Mouse (Mus musculus) E14TG2a.4 (cell line): ENCODE data around the gene Prrg2.

ENCODE experiments used
- H3K27me3 ChIP-seq: 2 replicates; pipeline ENCODE4 v1.6.1; 2014; ENCODE audit warnings: low read length, control low read depth; ENCODE audit not compliant: insufficient read depth
- H3K36me3 ChIP-seq: 2 replicates; pipeline ENCODE4 v1.6.1; 2014; ENCODE audit warnings: low read length, control low read depth; ENCODE audit not compliant: insufficient read depth
- H3K4me1 ChIP-seq: replicated peaks from 2 replicates; pipeline ENCODE4 v1.6.1; 2014; ENCODE audit warnings: low read depth, low read length, control low read depth
- H3K4me3 ChIP-seq: replicated peaks from 2 replicates; pipeline ENCODE4 v1.5.1; 2014; ENCODE audit warnings: mild to moderate bottlenecking, low read length
- H3K9me3 ChIP-seq: 2 replicates; pipeline ENCODE4 v1.6.1; 2014; ENCODE audit warnings: low read length, control low read depth
- CTCF ChIP-seq: conservative IDR thresholded peaks from 2 replicates; pipeline ENCODE4 v1.5.1; 2014; ENCODE audit warnings: low read length
- NANOG ChIP-seq: IDR thresholded peaks from 2 replicates; pipeline ENCODE4 v1.6.1; 2014; ENCODE audit warnings: borderline replicate concordance, low read length, mixed read lengths
- POU5F1 ChIP-seq: IDR thresholded peaks from 2 replicates; pipeline ENCODE4 v1.6.1; 2014; ENCODE audit warnings: low read length, borderline replicate concordance

Prrg2 gene

GRCm38 (mm10) chr7:45051601-45051974, 10.9 kb downstream of the Prrg2 start:
- H3K4me3 ChIP-seq, result peak overlapping the region; percentile 92
- no peaks in the 10 kb centered on the region for H3K27me3 ChIP-seq
- H3K4me1 ChIP-seq, result peaks cover 78% of the 10 kb centered on the region
- TF ChIP-seq CTCF (no peak), POU5F1 (no peak), NANOG (no peak)
- H3K36me3 ChIP-seq, result peaks cover 40% of the 10 kb centered on the region
- H3K9me3 ChIP-seq, result no peaks in the 10 kb centered on the region

GRCm38 (mm10) chr7:45050945-45051600, 11.4 kb downstream of the Prrg2 start:
- peaks cover 78% of the 10 kb centered on the region for H3K4me1 ChIP-seq
- TF ChIP-seq CTCF (no peak), NANOG (no peak), POU5F1 (no peak)
- H3K36me3 ChIP-seq, result peaks cover 45% of the 10 kb centered on the region
- peak overlapping the region; percentile 92 for H3K4me3 ChIP-seq
- no peaks in the 10 kb centered on the region for H3K9me3 ChIP-seq
- H3K27me3 ChIP-seq, result no peaks in the 10 kb centered on the region

GRCm38 (mm10) chr7:45048923-45049657, 13.4 kb downstream of the Prrg2 start:
- H3K4me3 ChIP-seq, result peak overlapping the region; percentile 67
- TF ChIP-seq NANOG (no peak), CTCF (no peak), POU5F1 (no peak)
- no peaks in the 10 kb centered on the region for H3K27me3 ChIP-seq
- H3K36me3 ChIP-seq, result peaks cover 59% of the 10 kb centered on the region
- H3K4me1 ChIP-seq, result peaks cover 75% of the 10 kb centered on the region
- H3K9me3 ChIP-seq, result no peaks in the 10 kb centered on the region

- no peaks in the 10 kb centered on the region for H3K27me3 ChIP-seq
- TF ChIP-seq NANOG (no peak), CTCF (no peak), POU5F1 (no peak)
- H3K9me3 ChIP-seq, result no peaks in the 10 kb centered on the region
- H3K4me3 ChIP-seq, result peak overlapping the region; percentile 67
- H3K4me1 ChIP-seq, result peaks cover 74% of the 10 kb centered on the region
- peaks cover 67% of the 10 kb centered on the region for H3K36me3 ChIP-seq
Observed at GRCm38 (mm10) chr7:45048001-45048890, 14.2 kb downstream of the Prrg2 start.

GRCm38 (mm10) chr7:45047491-45047890, 15.0 kb downstream of the Prrg2 start:
- Histone ChIP-seq H3K36me3 (peaks cover 75% of the 10 kb centered on the region), H3K4me1 (peaks cover 79% of the 10 kb centered on the region), H3K27me3 (no peaks in the 10 kb centered on the region), H3K9me3 (no peaks in the 10 kb centered on the region), H3K4me3 (peak overlapping the region; percentile 67)
- TF ChIP-seq NANOG (no peak), CTCF (no peak), POU5F1 (no peak)

- H3K27me3 ChIP-seq, result no peaks in the 10 kb centered on the region
- peaks cover 81% of the 10 kb centered on the region for H3K36me3 ChIP-seq
- peaks cover 76% of the 10 kb centered on the region for H3K4me1 ChIP-seq
- H3K4me3 ChIP-seq, result peak overlapping the region; percentile 67
- TF ChIP-seq CTCF, result no peak
- TF ChIP-seq POU5F1, result no peak
- no peak for TF ChIP-seq NANOG
- H3K9me3 ChIP-seq, result no peaks in the 10 kb centered on the region
Observed at GRCm38 (mm10) chr7:45046853-45047350, 15.6 kb downstream of the Prrg2 start.

GRCm38 (mm10) chr7:45045741-45046140, 16.7 kb downstream of the Prrg2 start:
- no peak for TF ChIP-seq POU5F1
- no peak for TF ChIP-seq NANOG
- TF ChIP-seq CTCF, result no peak
- Histone ChIP-seq H3K4me1 (peaks cover 69% of the 10 kb centered on the region), H3K4me3 (peak overlapping the region; percentile 41; the same call in 1 of the 2 replicates), H3K27me3 (no peaks in the 10 kb centered on the region), H3K36me3 (peaks cover 92% of the 10 kb centered on the region), H3K9me3 (no peaks in the 10 kb centered on the region)

GRCm38 (mm10) chr7:45043307-45043706, 19.2 kb downstream of the Prrg2 start:
- TF ChIP-seq POU5F1, result no peak
- no peak for TF ChIP-seq CTCF
- TF ChIP-seq NANOG, result no peak
- Histone ChIP-seq H3K4me1 (peaks cover 49% of the 10 kb centered on the region), H3K4me3 (peak overlapping the region; percentile 49; the same call in 1 of the 2 replicates), H3K36me3 (peaks cover 93% of the 10 kb centered on the region), H3K9me3 (no peaks in the 10 kb centered on the region), H3K27me3 (no peaks in the 10 kb centered on the region)
